Mouse (Mus musculus) hindbrain, postnatal 0 days (tissue): ENCODE measurements around the gene Rundc3a. TPM values are rescaled to one million over a fixed set of nuclear protein-coding genes. Genes with fewer than 3 reads are reported as not detected.

ENCODE experiments used
- ATAC-seq: fragments of 200-750 bp; cut with Nextera tagmentation; 2 replicates; pipeline ENCODE4 v1.8.0; 2017; ENCODE audit warnings: mild to moderate bottlenecking, moderate TSS enrichment, moderate library complexity
- DNase-seq: peaks from one replicate; pipeline ENCODE4 v3.0.0-alpha.2; 2015; ENCODE audit warnings: low spot score
- H3K27ac ChIP-seq: fragments of 300-500 bp; sonication (generic); 2 replicates; pipeline ENCODE4 v1.5.1; 2014; ENCODE audit warnings: mild to moderate bottlenecking
- H3K27me3 ChIP-seq: fragments of 300-500 bp; sonication (generic); 2 replicates; pipeline ENCODE4 v1.6.1; 2014; ENCODE audit warnings: low read length, mixed read lengths; ENCODE audit not compliant: insufficient read depth
- H3K36me3 ChIP-seq: fragments of 300-500 bp; sonication (generic); 2 replicates; pipeline ENCODE4 v1.6.1; 2014; ENCODE audit warnings: low read length, mixed read lengths; ENCODE audit not compliant: insufficient read depth
- H3K4me1 ChIP-seq: fragments of 300-500 bp; sonication (generic); 2 replicates; pipeline ENCODE4 v1.6.1; 2014; ENCODE audit warnings: antibody characterized with exemption, low read length, mixed read lengths; ENCODE audit not compliant: insufficient read depth
- H3K4me2 ChIP-seq: fragments of 300-500 bp; sonication (generic); 2 replicates; pipeline ENCODE4 v1.6.1; 2014; ENCODE audit warnings: low read depth, mild to moderate bottlenecking, low read length, moderate library complexity, mixed read lengths
- H3K4me3 ChIP-seq: fragments of 300-500 bp; sonication (generic); 2 replicates; pipeline ENCODE4 v1.5.1; 2014; ENCODE audit warnings: low read length
- H3K9ac ChIP-seq: fragments of 300-500 bp; sonication (generic); replicated peaks from 2 replicates; pipeline ENCODE4 v1.6.1; 2014; ENCODE audit warnings: mild to moderate bottlenecking, low read length, moderate library complexity, mixed read lengths
- H3K9me3 ChIP-seq: fragments of 300-500 bp; sonication (generic); 2 replicates; pipeline ENCODE4 v1.6.1; 2016; ENCODE audit warnings: low read length, mixed read lengths
- CTCF ChIP-seq: IDR thresholded peaks from 2 replicates; pipeline ENCODE4 v1.5.1; 2016; ENCODE audit warnings: antibody characterized with exemption, control low read depth, low read depth
- WGBS: fragments of 180-500 bp; shearing (Covaris S2); extraction: QIAGEN DNeasy Blood & Tissue Kit; methylation state at CpG from one replicate; pipeline ENCODE4 v1.1.7; 2014; 5-methylcytosine and 5-hydroxymethylcytosine counted together
- polyA plus RNA-seq: library from polyadenylated mRNA; unstranded; fragments of >200 nt; fragmentation: Nextera tagmentation; extraction: Ambion mirVana; gene quantifications from 2 replicates; pipeline ENCODE4 v1.2.1, GENCODE M21; 2015
- total RNA-seq: library from RNA; depleted of rRNA; stranded (reverse); fragments of >200 nt; gene quantifications from 2 replicates; pipeline ENCODE4 v1.2.3, GENCODE M21; 2014

Gene Rundc3a
- total and polyA plus RNA-seq, 2 experiments from 2014 or later, result 114 to 310 TPM

DNA sequence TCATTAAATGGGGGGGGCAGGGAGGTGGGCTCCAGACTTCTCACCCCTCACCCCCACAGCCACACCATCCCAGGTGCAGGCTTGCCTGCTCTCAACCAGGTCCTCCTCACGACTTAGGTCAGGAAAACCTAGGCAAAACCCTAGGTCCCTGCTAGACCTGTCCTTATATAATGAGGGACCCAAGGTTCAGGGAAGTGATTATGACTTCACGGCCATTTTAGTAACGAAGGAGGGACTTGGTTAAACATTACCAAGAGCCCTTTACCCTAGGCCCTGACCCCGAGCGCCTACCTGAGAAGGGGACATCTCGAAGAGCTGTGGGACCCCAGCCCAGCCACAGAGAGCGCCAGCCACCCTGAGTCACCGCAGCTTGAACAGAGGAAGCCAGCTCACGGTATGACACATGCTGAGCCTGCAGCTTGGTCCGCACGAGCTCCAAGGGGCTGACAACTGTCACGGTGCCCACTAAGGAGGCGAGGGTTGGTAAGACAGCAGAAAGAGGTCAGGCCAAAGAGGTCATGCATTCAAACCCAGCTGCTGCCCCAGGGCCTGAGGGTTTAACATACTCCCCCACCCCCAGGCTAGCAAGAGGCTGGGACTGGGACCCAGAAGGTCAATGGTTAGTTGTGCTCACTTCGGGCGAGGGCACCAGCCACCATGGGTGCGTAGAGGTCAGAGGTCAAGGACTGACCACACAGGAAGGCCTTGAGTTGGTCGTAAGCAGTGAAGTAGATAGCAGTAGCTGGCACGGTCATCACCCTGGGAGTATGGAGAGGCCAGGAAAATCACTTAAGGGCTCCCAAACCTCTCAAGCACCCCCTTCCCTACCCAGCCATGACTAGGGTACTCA, 11.2 kb downstream of the Rundc3a start:
- WGBS, result 76% methylated on average over 18 of the region's 18 CpGs
- DNase-seq, result no peak
- no peak for ATAC-seq

DNA sequence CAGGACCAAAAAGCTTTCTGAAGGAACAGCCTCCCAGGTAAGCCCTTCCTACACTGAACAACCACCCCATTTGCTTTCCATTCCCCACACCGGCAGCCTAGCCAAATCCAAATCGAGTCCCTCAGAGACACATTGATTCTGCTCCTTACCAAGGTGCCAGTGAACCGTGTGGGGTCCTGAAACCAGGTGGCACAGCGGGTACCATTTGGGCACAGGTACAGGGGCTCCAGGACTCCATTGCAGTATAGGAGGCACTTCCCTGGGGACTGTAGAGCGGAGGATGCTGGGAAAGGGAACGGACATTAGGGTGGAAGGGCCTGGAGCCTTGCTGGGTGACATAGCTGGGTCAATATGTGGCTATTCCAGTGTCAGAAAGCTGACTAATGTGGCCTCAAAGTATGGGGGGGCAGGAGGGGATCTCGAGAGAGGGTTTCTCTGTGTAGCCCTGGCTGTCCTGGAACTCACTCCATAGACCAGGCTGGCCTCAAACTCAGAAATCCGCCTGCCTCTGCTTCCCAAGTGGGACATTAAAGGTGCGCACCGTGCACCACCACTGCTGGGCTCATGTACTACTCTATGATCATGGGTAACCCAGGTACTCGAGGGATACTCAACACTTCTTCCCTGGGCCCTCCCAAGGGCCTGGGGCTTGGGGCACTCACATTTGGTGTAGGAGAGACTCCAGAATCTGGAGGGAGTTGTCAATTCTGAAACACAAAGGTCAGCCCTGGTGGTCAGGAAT, 12.5 kb downstream of the Rundc3a start:
- Histone ChIP-seq H3K4me1 (peaks cover 17% of the 10 kb centered on the region), H3K36me3 (peaks cover 33% of the 10 kb centered on the region), H3K27me3 (no peaks in the 10 kb centered on the region), H3K4me3 (no peak overlapping the region), H3K9me3 (no peaks in the 10 kb centered on the region), H3K9ac (peak overlapping the region; percentile 69; the same call in 1 of the 2 replicates), H3K4me2 (peak overlapping the region; percentile 73), H3K27ac (no peak overlapping the region)
- WGBS, result 89% methylated on average over 11 of the region's 11 CpGs
- no peak for DNase-seq
- no peak for ATAC-seq
- no peak for TF ChIP-seq CTCF

More for the DNA sequence above, 11.2 kb downstream of the Rundc3a start:
- Histone ChIP-seq H3K4me3 (no peak overlapping the region), H3K27me3 (no peaks in the 10 kb centered on the region), H3K9ac (no peak overlapping the region), H3K27ac (no peak overlapping the region), H3K9me3 (no peaks in the 10 kb centered on the region), H3K4me1 (peaks cover 17% of the 10 kb centered on the region), H3K4me2 (no peak overlapping the region), H3K36me3 (peaks cover 46% of the 10 kb centered on the region)
- no peak for TF ChIP-seq CTCF

DNA sequence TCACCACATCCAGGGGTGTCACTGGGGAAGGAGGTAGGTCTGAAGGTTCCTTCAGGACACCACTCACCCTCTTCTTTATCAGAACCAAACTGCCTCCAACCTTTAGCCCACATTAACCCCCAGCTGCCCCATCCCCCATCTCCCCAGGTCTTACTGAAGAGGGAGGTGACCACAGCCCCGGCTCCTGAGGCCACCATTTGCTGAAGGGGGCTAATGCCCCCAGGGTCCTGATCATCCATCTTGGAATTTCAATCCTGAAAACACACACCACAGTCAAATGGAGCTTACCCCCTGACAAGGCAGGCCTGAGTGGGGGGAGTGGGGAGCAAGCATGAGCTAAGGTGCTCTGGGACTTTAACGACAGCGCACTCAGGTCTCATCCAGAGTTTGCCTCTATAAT, 13.2 kb downstream of the Rundc3a start:
- no peak for TF ChIP-seq CTCF
- Histone ChIP-seq H3K36me3 (peaks cover 28% of the 10 kb centered on the region), H3K9ac (peak overlapping the region; percentile 69), H3K4me1 (peaks cover 17% of the 10 kb centered on the region), H3K27me3 (no peaks in the 10 kb centered on the region), H3K27ac (peak overlapping the region; percentile 88), H3K9me3 (no peaks in the 10 kb centered on the region), H3K4me3 (peak overlapping the region; percentile 71), H3K4me2 (peak overlapping the region; percentile 73)
- ATAC-seq (no peak), DNase-seq (no peak)
- 10% methylated on average over 3 of the region's 3 CpGs for WGBS

DNA sequence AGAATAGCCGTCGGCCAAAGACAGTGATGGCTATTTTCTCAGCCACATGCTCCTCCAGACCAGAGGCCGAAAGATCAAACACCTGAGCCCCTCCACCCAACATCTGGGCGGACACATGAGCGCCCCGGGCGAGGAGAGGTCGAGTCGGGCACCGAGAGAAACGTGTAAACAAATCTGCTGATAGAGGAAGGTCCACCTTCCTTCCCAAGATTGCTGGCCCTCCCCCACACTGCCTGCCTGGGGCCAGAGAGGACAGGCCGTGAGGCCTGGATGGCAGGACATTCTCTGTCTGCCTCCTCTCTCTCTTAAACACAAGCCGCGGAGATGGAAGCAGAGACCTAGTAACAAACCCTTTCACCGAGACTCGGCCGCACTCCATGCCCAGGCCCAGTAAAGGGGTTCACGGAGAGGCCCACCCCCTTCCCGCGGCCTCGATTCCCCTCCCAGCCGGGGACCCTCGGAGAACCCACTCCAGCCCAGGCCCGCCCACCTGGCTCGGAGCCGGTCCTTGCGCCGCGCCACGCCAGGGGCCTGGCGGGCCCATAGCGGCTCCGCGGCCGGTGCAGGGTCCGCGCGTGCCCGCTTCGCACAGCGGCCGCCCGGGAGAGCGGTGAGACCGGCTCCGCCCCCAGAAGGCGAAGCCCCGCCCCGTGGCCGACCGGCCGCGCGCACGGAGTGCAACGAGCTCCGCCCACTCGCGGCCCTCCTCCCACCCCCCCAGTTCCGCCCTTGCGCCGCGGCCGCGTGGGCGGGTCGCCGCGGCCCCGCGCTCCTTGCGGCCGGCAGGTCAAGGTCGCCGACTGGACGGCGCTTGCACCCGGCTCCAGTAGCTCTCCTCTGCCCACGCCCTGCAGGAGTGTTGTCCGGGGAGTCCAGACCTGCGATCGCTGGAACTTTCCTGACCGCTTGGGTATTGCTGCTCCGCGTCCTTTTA, 14.0 kb downstream of the Rundc3a start:
- Histone ChIP-seq H3K27me3 (no peaks in the 10 kb centered on the region), H3K9me3 (no peaks in the 10 kb centered on the region), H3K36me3 (peaks cover 25% of the 10 kb centered on the region), H3K4me3 (peak overlapping the region; percentile 71), H3K4me2 (peak overlapping the region; percentile 73), H3K4me1 (peaks cover 17% of the 10 kb centered on the region), H3K27ac (peak overlapping the region; percentile 88), H3K9ac (peak overlapping the region; percentile 69)
- no peak for TF ChIP-seq CTCF
- DNase-seq (peak; percentile 96), ATAC-seq (peak; percentile 81)
- under 1% methylated on average over 58 of the region's 85 CpGs for WGBS

DNA sequence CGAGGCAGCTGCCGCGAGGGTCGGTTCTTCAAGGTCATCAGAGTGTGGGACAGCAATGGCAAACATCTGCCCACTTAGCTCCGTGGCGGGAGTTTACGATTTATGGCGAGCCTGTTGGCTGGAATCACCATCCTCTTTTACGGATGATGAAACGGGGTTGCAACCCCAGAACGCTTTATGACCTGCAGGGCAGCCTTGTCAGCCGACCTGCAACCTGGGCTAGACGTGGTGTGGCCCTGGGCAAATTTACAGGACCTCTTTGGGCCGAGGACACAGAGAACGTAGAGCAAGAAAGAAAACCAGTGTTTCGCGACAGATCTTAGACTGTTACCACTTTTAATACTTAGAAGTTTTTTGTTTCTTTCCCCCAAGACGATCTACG, 14.6 kb downstream of the Rundc3a start, which contains the start of gene Slc25a39:
Gene Slc25a39 (minus strand): TSS at position 113 of the 382 bp plus-strand sequence.
- Histone ChIP-seq H3K9me3 (no peaks in the 10 kb centered on the region), H3K4me1 (peaks cover 17% of the 10 kb centered on the region), H3K4me3 (peak within 1 kb of the TSS; percentile 71), H3K36me3 (peaks cover 19% of the 10 kb centered on the region; the same call in 1 of the 2 replicates), H3K4me2 (peak within 1 kb of the TSS; percentile 73), H3K9ac (peak within 1 kb of the TSS; percentile 69), H3K27me3 (no peaks in the 10 kb centered on the region), H3K27ac (peak within 1 kb of the TSS; percentile 88)
- DNase-seq (no peak), ATAC-seq (no peak)
- TF ChIP-seq CTCF, result no peak
- WGBS, result under 1% methylated on average over 19 of the region's 19 CpGs
